Mouse (Mus musculus) kidney, embryonic 15.5 days (tissue): ENCODE results near the gene Tmem178. TPM values are rescaled to one million over a fixed set of nuclear protein-coding genes. Genes with fewer than 3 reads are reported as not detected.

Source experiments
- ATAC-seq: fragments of 200-750 bp; cut with Nextera tagmentation; replicated peaks from 2 replicates; pipeline ENCODE4 v1.8.0; 2017; ENCODE audit warnings: moderate TSS enrichment; ENCODE audit not compliant: low FRiP score
- H3K27ac ChIP-seq: fragments of 300-500 bp; sonication (generic); 2 replicates; pipeline ENCODE4 v1.5.1; 2015; ENCODE audit warnings: mild to moderate bottlenecking, inconsistent platforms
- H3K27me3 ChIP-seq: fragments of 300-500 bp; sonication (generic); 2 replicates; pipeline ENCODE4 v1.6.1; 2015; ENCODE audit warnings: inconsistent platforms
- H3K36me3 ChIP-seq: fragments of 300-500 bp; sonication (generic); 2 replicates; pipeline ENCODE4 v1.6.1; 2015; ENCODE audit warnings: inconsistent platforms
- H3K4me1 ChIP-seq: fragments of 300-500 bp; sonication (generic); 2 replicates; pipeline ENCODE4 v1.6.1; 2015; ENCODE audit warnings: inconsistent platforms
- H3K4me2 ChIP-seq: fragments of 300-500 bp; sonication (generic); 2 replicates; pipeline ENCODE4 v1.6.1; 2015; ENCODE audit warnings: moderate library complexity, mild to moderate bottlenecking, inconsistent platforms
- H3K4me3 ChIP-seq: fragments of 300-500 bp; sonication (generic); replicated peaks from 2 replicates; pipeline ENCODE4 v1.5.1; 2015; ENCODE audit warnings: mild to moderate bottlenecking, inconsistent platforms
- H3K9ac ChIP-seq: fragments of 300-500 bp; sonication (generic); 2 replicates; pipeline ENCODE4 v1.6.1; 2015; ENCODE audit warnings: mild to moderate bottlenecking, inconsistent platforms
- H3K9me3 ChIP-seq: fragments of 300-500 bp; sonication (generic); replicated peaks from 2 replicates; pipeline ENCODE4 v1.6.1; 2016; ENCODE audit warnings: inconsistent platforms
- WGBS: fragments of 180-500 bp; shearing (Covaris S2); methylation state at CpG from one replicate; pipeline ENCODE4 v1.1.7; 2015; ENCODE audit warnings: mixed read lengths; 5-methylcytosine and 5-hydroxymethylcytosine counted together
- polyA plus RNA-seq: library from polyadenylated mRNA; unstranded; fragments of >200 nt; fragmentation: Nextera tagmentation; extraction: Ambion mirVana; gene quantifications from 2 replicates; pipeline ENCODE4 v1.2.1, GENCODE M21; 2015

The Tmem178 gene
- polyA plus RNA-seq, 1 experiment from 2014 or later: 14.4 TPM

DNA sequence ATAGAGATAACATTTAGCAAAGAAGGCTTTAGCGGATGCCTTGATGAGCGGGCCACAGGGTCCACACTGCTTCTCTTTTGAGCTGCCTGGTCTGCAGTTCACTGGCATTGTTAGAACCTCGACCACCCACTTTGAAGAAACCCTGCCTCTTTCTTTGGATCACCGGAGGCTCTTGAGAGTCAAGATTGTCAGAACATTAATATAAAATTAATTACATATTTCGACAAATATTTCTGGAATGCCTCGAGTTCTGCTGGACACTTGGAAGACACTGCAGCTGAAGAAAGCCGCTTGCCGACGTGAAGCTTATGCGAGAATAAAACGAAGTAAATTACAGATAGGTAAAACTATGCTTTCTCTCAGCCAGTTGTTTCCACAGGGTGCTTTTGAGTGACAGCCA, 60.0 kb downstream of the Tmem178 start:
- no peaks in the 10 kb centered on the region for H3K36me3 ChIP-seq
- ATAC-seq: no peak
- no peaks in the 10 kb centered on the region for H3K9me3 ChIP-seq
- no peak overlapping the region for H3K27ac ChIP-seq
- peaks cover 4% of the 10 kb centered on the region; the same call in 1 of the 2 replicates for H3K4me1 ChIP-seq
- no peak overlapping the region for H3K9ac ChIP-seq
- 76% methylated on average over 11 of the region's 11 CpGs for WGBS
- H3K4me2 ChIP-seq: no peak overlapping the region
- no peaks in the 10 kb centered on the region for H3K27me3 ChIP-seq
- H3K4me3 ChIP-seq: no peak overlapping the region

DNA sequence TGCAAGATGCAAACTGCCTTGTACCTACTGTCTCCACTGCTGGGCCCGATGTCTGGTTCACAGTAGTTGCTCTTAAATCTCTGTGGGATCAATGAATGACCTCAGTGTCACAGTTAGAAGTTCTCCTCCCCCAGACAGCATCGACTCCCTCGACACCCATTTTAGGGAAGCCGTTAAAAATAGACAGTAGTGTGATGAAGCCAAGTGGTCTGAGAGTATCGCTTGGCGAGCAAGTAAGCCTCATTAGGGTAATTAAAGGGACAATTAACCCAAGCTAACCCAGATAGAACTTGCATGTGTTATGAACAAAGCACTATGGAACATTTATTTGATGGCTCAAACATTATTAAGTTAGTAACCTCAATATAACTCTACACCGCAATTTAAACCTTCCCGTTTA, 60.9 kb downstream of the Tmem178 start:
- 35% methylated on average over 8 of the region's 8 CpGs for WGBS
- ATAC-seq: no peak
- H3K27ac ChIP-seq: no peak overlapping the region

DNA sequence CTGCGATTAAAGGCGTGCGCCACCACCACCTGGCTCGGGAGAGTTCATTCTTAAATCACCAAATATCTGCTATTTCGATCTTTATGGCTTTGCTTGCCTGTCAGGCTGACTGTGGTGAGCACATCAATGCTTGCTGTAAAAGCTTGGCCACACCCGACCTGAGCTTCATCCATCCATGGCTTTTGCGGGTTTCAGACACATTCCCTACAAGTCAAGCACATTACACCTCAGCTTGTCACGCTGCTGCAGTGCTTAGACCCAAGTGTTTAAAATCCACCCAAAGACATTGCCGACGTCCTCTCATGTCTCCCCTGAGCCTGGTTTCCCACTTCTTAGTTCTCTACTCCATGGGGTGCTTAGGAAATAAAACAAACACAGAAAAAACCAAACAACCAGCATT, 64.7 kb downstream of the Tmem178 start:
- Histone ChIP-seq H3K36me3 (no peaks in the 10 kb centered on the region), H3K27me3 (no peaks in the 10 kb centered on the region), H3K4me3 (no peak overlapping the region), H3K4me2 (no peak overlapping the region), H3K27ac (no peak overlapping the region), H3K9me3 (no peaks in the 10 kb centered on the region), H3K9ac (no peak overlapping the region), H3K4me1 (peaks cover 22% of the 10 kb centered on the region)
- WGBS: 74% methylated on average over 10 of the region's 10 CpGs
- ATAC-seq: no peak

More for the DNA sequence above, 60.9 kb downstream of the Tmem178 start:
- Histone ChIP-seq H3K4me3 (no peak overlapping the region), H3K9ac (no peak overlapping the region), H3K9me3 (no peaks in the 10 kb centered on the region), H3K27me3 (no peaks in the 10 kb centered on the region), H3K4me1 (peaks cover 9% of the 10 kb centered on the region; the same call in 1 of the 2 replicates), H3K36me3 (no peaks in the 10 kb centered on the region), H3K4me2 (no peak overlapping the region)

DNA sequence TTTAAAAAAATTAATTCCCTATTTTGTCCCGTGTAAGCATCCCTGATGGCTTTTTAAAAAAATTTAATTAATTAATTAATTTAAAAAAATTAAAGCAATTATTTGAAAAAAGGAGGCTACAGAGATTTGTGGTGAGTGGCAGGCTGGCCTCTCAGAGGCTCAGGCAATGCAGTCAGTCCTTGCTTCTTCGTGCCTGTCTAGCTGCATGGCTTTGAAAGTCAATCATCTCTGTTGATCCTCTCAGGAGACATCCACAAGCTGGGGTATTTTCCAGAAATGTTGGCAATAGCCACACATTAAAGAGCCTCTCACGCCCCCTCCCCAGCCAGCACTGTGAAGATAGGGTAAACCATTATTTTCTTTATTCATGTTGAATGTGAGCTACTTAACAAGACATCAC, 65.8 kb downstream of the Tmem178 start:
- H3K36me3 ChIP-seq: no peaks in the 10 kb centered on the region
- peaks cover 22% of the 10 kb centered on the region for H3K4me1 ChIP-seq
- H3K9ac ChIP-seq: no peak overlapping the region
- peak; percentile 31; the same call in 1 of the 2 replicates for ATAC-seq
- H3K9me3 ChIP-seq: no peaks in the 10 kb centered on the region
- H3K4me3 ChIP-seq: no peak overlapping the region
- H3K4me2 ChIP-seq: no peak overlapping the region
- WGBS: 55% methylated on average over 3 of the region's 3 CpGs
- no peak overlapping the region for H3K27ac ChIP-seq
- no peaks in the 10 kb centered on the region for H3K27me3 ChIP-seq

DNA sequence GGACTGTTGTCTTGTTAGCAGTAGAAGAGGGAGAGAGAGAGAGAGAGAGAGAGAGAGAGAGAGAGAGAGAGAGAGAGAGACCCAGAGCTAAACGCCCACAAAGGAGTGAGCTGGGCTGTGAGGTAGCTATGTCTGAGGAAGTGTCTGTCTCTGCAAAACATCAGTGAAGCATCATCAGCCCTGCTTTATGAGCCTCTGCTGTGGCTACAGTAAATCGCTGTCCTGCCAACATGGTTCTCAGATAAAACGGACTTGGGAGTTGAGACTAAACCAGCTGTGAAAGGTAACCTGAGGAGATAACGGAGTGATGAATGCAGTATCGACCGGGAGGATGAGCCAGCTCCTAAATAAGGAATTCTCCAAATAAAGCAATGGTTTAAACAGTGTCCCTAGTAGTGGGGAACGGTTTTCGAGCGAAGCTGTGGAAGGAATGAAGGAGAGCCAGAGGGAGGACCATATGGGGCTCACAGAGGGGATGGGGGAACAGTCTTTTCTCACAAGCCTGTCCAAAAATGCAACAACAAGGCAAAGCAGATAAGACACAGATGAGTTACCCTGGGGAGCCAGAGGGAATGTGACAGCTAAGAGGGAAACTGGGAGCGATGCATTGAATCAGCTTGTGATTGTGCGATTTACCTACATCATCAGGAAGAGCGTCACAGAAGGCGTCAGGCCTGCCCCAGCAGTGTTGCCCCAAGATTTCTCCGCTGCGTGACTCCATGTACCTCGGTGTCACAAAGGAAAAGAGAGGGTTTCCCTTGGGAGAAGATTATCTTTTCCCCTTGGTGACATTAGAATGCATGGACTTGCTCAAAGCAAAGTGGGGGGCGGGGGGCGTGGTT, 66.6 kb downstream of the Tmem178 start:
- Histone ChIP-seq H3K4me2 (no peak overlapping the region), H3K4me3 (no peak overlapping the region), H3K9me3 (no peaks in the 10 kb centered on the region), H3K36me3 (no peaks in the 10 kb centered on the region), H3K9ac (no peak overlapping the region), H3K27ac (0 out of 2 replicates have a peak overlapping the region, but pooled peaks have one; percentile 22), H3K27me3 (no peaks in the 10 kb centered on the region), H3K4me1 (peaks cover 22% of the 10 kb centered on the region)
- 67% methylated on average over 18 of the region's 18 CpGs for WGBS
- peak; percentile 67 for ATAC-seq

DNA sequence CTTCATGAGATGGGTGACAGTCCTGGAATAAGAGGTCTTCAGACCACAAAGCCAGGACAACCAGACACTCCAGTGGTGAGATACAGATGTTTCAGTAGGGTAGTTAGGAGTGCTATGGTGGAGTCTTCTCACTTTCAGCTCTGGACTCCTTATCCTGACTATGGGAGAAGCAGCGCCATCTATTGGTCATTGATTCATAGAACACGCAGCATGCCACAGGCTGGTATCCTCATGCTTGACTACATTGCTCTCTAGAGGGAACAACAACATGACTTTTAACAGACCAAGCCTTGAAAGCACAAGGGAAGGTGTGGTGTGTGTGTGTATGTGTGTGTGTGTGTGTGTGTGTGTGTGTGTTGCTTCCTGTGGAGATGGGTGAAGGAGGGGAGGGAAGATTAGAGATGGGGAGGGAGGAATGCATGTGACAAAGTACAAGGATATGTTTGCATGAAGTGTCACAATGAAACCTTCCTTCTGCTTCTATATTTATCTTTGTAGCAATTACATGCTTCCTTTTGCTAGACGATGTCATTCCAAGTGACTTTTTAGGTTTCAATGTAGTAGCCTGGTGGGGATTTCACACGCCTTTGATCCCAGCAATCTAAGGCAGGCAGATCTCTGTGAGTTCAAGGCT, 71.5 kb downstream of the Tmem178 start:
- Histone ChIP-seq H3K4me3 (no peak overlapping the region), H3K36me3 (no peaks in the 10 kb centered on the region), H3K9ac (no peak overlapping the region), H3K4me2 (no peak overlapping the region), H3K4me1 (peaks cover 10% of the 10 kb centered on the region), H3K27me3 (no peaks in the 10 kb centered on the region), H3K9me3 (no peaks in the 10 kb centered on the region), H3K27ac (no peak overlapping the region)
- WGBS: 40% methylated on average over 4 of the region's 4 CpGs
- ATAC-seq: peak; percentile 68

DNA sequence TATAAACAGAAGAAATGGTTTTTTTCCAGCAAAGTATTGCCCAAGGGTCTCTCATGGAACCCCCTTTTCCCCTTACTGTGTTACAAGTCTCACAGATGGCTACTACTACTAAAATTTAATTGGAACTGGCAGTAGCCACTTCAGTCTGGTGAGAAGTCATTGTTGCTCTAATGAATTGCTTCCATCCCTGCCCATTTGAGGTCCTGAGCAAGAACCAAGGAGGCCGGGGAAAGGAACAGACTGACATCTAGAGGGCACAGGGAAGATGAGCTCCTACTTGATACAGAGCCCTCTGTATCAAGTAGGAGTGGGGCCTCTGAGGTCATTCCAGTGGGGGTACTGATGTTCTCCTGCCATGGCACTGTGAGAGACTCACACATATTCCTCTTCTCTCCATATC, 72.7 kb downstream of the Tmem178 start:
- no peak for ATAC-seq
- Histone ChIP-seq H3K4me2 (no peak overlapping the region), H3K4me3 (no peak overlapping the region), H3K9ac (no peak overlapping the region), H3K36me3 (no peaks in the 10 kb centered on the region), H3K27me3 (no peaks in the 10 kb centered on the region), H3K9me3 (no peaks in the 10 kb centered on the region), H3K27ac (no peak overlapping the region), H3K4me1 (no peaks in the 10 kb centered on the region)
- WGBS: 56% methylated on average over 1 of the region's 1 CpGs

DNA sequence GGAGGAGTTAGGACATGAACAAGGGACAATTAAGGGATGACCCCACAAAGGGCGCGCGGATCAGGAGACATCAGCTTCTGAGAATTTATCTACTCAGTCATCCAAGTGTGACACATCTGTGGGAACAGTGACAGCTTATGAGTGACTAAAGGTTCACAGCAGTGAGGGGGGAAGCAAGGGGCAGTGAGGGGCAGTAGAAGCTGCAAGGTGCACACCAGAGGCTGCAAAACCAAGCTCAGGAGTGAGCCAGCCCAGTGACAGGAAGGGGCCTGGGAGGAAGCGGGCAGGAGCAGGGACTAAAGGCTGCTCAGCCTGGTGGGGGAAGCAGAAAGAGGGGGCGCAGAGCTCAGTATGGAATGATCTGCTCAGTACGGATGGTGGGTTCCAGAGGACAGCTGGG, 82.9 kb downstream of the Tmem178 start:
- H3K9me3 ChIP-seq: no peaks in the 10 kb centered on the region
- peaks cover 77% of the 10 kb centered on the region for H3K36me3 ChIP-seq
- H3K27me3 ChIP-seq: no peaks in the 10 kb centered on the region
- 92% methylated on average over 6 of the region's 6 CpGs for WGBS
- H3K4me3 ChIP-seq: no peak overlapping the region
- H3K4me1 ChIP-seq: no peaks in the 10 kb centered on the region
- H3K9ac ChIP-seq: no peak overlapping the region
- no peak for ATAC-seq
- no peak overlapping the region for H3K4me2 ChIP-seq
- no peak overlapping the region for H3K27ac ChIP-seq

DNA sequence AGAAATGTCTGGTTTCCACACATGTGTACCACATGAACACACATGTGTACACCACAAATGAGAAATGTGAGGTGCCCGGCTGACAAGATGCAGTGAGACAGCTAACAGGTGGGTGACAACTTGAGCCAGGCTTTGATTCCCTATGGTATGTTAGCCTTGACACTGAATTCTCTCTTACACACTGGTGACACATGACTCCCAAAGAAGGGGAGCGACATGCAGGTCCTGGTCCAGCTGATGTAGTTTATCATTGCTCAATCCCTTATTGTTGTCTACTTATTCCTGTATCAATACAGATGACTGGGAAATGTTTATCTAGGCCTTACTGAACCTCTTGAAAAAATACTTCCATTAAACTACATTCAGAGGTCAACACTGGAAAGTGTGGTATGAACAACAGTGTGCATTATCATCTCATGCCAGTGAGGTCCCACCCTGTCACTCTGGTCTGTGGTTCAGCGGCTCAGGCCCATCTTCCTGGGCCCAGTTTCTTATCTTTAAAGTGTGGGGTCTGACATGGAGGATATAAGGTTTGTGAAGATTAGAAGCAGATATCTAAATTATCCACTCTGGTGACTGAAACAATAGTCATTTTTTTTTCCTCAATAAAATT, 87.5 kb downstream of the Tmem178 start:
- no peaks in the 10 kb centered on the region for H3K9me3 ChIP-seq
- 90% methylated on average over 3 of the region's 3 CpGs for WGBS
- H3K27ac ChIP-seq: no peak overlapping the region
- ATAC-seq: no peak
- H3K4me1 ChIP-seq: no peaks in the 10 kb centered on the region
- H3K36me3 ChIP-seq: peaks cover 73% of the 10 kb centered on the region
- no peak overlapping the region for H3K4me3 ChIP-seq
- no peak overlapping the region for H3K4me2 ChIP-seq
- no peaks in the 10 kb centered on the region for H3K27me3 ChIP-seq
- no peak overlapping the region for H3K9ac ChIP-seq

DNA sequence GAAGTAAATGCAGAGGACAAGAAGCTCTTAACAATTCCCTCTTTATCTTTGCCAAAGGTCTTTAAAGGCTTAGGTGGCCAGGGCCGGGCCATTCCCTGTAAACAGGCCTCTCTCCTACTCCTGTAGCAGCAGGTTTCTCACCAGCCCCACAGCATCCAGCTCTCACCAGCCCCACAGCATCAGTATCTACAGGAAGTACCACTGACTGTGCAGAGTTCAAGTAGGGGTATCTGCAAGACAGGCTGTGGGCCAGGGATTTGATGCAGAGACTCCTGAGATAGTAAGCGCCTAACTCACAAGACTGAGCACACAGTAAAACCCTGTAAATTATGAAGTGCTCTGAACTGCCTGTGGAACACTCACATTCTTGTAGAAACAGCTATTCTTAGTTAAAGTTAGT, 88.5 kb downstream of the Tmem178 start:
- Histone ChIP-seq H3K9me3 (no peaks in the 10 kb centered on the region), H3K27me3 (no peaks in the 10 kb centered on the region), H3K4me1 (no peaks in the 10 kb centered on the region), H3K27ac (no peak overlapping the region), H3K36me3 (peaks cover 73% of the 10 kb centered on the region), H3K4me3 (no peak overlapping the region), H3K4me2 (no peak overlapping the region), H3K9ac (no peak overlapping the region)
- ATAC-seq: no peak
- WGBS: 85% methylated on average over 2 of the region's 2 CpGs

DNA sequence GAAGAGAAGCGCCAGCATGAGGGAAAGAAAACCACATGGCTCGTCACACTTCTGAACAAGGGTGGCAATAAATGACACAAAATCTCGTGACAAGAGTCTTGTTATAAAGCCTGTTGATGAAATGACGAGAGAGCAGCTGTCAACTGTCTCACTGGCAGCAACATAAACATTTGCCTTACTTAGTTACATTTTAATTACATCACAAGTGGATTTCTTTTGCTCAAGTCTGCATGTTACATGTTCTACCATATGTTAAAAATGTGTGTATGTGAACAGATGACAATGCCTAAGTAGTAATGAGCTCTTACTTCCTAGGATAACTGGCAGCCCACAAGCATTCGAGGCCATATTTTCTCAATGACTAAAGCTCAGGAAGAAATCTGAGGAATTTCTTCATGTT, 90.9 kb downstream of the Tmem178 start:
- 76% methylated on average over 5 of the region's 5 CpGs for WGBS
- H3K9ac ChIP-seq: no peak overlapping the region
- H3K27me3 ChIP-seq: no peaks in the 10 kb centered on the region
- no peaks in the 10 kb centered on the region for H3K4me1 ChIP-seq
- ATAC-seq: no peak
- H3K27ac ChIP-seq: no peak overlapping the region
- H3K4me2 ChIP-seq: no peak overlapping the region
- peaks cover 78% of the 10 kb centered on the region for H3K36me3 ChIP-seq
- no peak overlapping the region for H3K4me3 ChIP-seq
- no peaks in the 10 kb centered on the region for H3K9me3 ChIP-seq

DNA sequence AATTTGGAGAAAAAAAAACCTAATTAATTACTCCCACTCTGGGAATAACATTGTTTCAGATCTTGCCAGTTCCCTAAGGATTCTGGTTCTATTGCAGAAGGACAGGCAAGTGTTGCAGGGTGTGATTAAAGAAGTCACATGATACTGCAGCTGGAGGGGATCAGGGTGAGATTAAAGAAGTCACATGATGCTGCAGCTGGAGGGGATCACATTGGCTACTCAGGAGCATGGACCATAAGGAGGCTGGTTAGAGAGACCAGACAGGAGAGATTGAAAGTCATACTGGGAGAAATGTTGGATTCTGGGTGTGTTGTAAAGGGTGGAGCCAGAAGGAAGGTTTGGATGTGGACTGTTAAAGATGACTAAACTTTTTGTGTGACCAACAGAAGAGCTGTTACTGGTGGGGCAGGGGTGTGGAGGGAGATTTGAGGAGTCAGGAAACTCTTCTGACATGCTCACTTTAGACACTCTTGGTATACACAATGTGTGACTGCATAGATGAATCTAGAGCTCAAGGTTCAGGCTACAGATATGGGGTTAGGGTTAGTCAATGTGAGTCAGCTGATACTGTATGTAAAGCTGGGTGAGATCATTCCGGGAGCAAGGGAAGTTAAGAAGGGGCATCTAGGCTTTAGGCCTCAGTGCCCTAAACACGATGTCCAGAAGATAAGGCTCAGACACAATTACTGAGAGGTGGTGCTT, 94.4 kb downstream of the Tmem178 start:
- no peak for ATAC-seq
- no peak overlapping the region for H3K27ac ChIP-seq
- H3K27me3 ChIP-seq: no peaks in the 10 kb centered on the region
- no peaks in the 10 kb centered on the region for H3K4me1 ChIP-seq
- H3K4me2 ChIP-seq: no peak overlapping the region
- H3K9ac ChIP-seq: no peak overlapping the region
- no peak overlapping the region for H3K4me3 ChIP-seq
- peaks cover 86% of the 10 kb centered on the region for H3K36me3 ChIP-seq
- H3K9me3 ChIP-seq: no peaks in the 10 kb centered on the region
- 92% methylated on average over 2 of the region's 2 CpGs for WGBS
